Mouse (Mus musculus): ENCODE data around the gene Hyal2.

Gene Hyal2

DNA sequence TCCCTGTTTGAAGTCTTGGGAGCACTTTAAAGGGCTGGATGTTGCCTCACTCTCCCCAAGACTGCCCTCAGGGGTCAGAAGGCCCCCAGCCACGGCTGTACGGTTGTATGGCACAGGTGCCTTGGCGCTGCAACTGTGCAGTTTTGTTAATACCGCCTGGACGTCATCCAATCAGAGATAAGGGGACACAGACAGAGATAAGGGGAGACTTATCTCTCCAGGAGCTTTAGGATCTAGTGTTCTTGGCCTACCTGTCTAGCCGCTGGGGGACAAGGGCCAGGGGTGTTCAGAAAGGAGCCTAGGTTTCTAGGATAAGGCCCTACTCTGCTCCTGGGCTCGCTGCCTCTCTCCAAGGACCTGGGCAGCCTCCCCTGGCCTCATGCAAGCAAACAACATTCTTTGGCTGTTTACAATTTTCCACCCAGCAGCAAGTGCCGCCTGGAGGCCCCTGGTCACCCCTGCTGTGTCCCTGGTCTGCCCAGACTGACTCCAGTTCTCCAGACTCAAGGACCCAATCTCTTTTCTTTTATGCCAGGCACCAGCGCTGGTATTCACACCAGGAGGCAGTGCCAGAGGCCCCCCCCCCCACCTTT is 40.0 kb downstream of the Hyal2 start:
- CTCF ChIA-PET: interaction anchor here (0.5 to 0.7 kb wide), 3 partner anchors 8 to 16 kb away, joined by 3 to 4 read pairs (median 3); no protein-coding TSS in a partner anchor

DNA sequence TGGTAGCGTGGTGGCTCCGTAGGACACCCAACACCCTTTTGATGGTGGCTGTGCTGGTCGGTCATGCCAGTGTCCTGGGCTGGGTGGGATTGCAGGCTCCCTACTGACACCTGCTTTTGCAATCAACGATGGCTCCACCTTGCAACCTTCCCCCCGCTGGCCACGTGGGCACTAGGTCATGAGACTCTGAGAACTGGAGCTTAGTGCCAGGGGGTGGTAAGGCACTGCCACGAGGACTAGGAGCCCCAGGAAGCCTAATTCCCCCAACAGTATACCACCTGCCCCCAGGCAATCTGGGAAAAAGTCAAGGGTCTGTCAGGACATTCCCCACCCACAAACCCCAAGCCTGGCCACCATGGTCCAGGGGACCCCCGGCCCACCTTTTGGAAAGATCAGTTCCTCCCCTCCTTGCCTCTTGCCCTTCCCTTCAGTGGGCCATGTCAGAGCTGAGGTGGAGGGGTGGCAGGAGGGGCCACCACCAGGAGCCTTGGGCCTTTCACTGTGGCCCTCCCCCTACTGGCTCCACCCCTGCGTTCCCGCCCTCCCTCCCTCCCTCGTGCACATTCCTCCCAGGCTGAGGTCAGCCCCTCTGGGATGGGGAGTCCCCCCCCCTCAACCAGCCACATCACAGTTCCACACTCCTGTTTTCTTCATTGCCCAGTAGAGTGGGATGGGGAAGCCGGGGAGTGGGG is 41.1 kb downstream of the Hyal2 start, which contains the start of gene Sema3b:
Sema3b (minus strand) TSS at position 489 of the 692 bp plus-strand sequence.
- CTCF ChIA-PET: interaction anchor here (0.7 kb wide), 2 partner anchors 9 to 17 kb away, joined by 3 to 4 read pairs; no protein-coding TSS in a partner anchor

DNA sequence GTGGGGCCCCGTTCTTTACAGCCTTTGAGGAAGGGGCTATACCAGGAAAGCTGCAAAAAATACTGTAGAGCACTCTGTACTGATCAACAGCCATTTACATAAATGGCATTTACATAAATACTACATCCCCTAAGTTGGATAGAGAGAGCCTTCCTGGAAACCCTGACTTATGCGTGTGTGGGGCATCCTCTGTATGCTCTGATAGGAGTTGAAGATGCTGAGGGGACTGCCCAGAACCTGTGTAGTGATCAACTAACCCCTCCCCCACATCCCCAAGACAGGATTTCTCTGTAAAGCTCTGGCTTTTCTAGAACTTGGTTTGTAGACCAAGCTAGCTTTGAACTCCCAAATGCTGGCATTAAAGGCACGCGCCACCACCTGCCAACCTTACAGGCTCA is 41.7 kb downstream of the Hyal2 start:
- CTCF ChIA-PET: interaction anchor here (0.8 to 1.2 kb wide), 2 partner anchors 17 to 36 kb away, joined by 3 to 14 read pairs; no protein-coding TSS in a partner anchor

DNA sequence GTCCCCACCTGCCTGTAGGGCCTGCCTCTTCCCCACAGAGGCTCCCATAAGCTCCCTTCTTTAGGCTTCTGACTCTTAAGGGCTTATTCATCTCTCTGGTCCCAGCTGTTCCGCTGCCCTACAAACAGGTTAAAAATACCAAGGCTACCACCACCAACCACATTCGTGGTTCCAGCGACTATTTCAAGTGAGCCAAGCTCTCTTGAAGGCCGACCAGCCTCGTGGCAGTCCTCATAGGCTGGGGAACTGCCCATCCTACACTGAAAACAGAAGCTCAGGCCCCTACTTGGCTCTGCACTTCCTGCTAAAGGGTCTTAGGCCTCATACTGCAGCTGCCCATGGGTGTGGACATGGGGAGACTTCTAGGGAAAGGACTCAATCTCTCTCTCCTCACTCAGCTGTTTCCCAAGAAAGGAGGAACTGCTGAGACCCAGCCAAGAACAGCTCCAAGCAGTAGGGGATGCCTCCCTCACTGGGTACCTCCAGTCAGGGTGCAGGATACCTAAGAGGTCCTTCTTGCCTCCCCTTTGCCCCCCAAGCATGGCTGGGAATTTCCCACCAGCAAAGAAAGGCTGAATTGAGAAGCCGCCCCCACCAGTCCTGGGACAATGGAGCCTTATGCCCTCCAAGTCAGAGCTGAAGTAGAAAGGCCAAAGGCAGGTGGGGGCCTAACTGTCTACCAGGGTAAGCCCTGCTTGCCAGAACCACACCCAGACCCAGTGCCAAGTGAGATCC is 43.9 kb downstream of the Hyal2 start:
- CTCF ChIA-PET: interaction anchor here (0.7 to 1.8 kb wide), 4 partner anchors 9 to 66 kb away, joined by 3 to 7 read pairs (median 3); no protein-coding TSS in a partner anchor

DNA sequence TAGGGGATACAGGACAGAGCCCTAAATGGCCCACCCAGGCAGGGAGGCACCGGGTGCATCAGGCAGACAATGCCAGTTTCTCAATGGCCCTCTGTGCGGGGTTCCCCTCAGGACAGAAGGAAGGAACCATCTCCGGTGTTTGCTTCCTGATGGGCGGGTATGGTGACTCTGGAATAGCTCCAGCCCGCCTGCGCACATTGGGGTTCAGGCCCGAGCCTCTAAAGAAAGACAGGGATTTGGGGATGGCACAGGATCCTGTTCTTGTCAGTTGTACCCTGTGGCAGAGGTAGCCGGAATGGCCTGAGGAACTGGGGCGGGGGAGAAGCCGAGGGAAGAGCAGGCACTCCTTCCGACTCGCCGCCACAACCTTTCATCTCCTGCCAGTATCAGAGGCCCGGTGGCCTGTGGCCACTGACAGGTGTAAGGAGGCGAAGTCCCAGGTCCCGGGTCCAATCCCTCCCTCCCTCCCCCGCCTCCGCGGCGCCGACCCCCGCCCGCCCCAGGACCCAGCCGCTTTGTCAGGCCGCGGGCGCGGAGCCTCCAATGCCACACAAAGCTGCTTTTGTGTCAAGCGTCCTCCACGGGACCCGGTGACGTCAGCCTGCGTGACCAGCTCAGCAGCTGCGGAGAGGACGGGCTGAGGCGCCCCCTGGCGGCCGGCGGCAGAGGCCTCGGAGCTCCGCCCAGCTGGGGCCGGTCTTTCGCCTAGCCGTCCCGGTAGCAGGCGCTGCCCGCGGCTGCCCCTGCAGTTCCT is 44.6 kb downstream of the Hyal2 start:
- CTCF ChIA-PET: interaction anchor here (0.7 to 1.8 kb wide), 4 partner anchors 10 to 65 kb away, joined by 3 to 7 read pairs (median 3); no protein-coding TSS in a partner anchor

DNA sequence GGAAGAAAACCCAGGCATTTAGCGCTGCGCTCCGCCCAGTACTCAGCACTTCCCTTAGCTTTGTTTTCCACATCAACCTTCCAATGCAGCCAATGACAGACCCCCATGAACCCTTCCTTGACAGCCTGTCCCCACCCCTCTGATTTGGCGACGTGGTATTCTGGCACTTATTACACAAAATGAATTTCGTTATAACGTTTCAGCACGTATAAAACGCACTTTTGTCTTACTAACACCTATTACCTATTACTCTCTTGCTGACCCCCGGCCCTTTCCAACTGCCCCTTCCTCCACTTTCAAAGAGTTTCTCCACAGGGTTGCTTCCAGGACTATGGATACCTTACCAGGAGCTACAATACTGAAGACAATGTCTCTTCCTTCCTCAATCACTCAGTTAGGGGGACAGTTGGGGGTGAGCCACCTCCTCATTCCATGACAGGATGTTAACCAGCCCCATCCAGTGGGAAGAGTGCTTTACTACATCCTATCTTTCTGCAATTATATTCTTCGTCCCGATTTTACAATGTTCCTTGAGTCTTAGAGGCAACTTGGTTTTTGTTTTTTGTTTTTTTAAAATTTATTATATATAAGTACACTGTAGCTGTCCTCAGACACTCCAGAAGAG is 45.3 kb downstream of the Hyal2 start:
- CTCF ChIA-PET: interaction anchor here (1.8 kb wide), 1 partner anchor 11 kb away, joined by 7 read pairs; no protein-coding TSS in a partner anchor

DNA sequence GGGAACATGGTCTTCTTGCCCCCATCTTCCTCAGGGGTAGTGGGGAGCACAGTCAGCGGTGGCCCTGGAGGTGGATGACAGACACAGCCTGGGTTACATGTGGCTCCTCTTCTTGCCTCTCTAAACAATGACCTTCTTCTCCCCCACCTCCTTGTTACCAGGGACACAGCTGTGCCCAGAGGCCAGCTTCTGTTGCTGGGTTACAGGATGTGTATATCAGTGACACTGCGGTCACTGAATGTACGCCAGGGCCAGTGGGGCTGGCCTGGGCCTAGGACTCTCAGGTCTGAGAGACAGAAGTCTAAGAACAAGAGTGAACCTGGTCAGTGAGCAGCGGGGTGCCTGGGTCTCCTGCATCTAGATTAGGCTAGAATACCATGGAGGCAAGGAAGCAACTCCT is 47.3 kb downstream of the Hyal2 start:
- CTCF ChIA-PET: no interaction called here

DNA sequence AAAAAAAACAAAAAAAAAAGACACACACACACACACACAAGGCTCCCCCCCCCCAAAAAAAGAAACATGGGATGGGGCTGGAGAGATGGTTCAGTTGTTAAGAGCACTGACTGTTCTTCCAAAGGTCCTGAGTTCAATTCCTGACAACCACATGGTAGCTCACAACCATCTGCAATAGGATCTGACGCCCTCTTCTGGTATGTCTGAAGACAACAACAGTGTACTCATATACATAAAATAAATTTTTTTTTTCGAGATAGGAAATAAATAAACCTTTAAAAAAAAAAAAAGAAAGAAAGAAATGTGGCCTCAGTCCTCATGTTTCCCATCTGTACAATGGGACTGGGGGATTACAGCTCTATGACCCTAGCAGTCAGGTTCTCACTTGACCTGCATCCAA is 49.7 kb downstream of the Hyal2 start:
- CTCF ChIA-PET: interaction anchor here (0.7 to 1.0 kb wide), 3 partner anchors 9 to 107 kb away, joined by 4 to 11 read pairs (median 5); no protein-coding TSS in a partner anchor

DNA sequence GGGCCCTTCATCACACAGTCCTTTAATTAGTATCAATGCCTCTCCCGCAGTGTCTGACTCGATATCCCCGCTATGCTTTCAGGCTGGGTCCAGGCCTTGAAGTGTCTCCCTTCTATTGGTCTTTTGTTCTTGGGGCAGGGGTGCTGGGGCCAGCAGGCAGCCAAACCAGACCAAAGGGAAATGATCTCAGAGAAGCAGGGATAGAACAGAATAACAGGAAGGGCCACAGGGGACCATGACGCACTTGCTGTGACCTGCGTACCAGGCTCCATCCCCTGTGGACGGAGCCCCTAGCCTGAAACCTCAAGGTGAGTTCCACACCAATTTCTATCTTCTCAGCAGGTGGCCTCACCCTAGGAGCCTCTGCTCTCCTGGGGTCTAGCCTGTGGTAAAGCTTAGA is 50.4 kb downstream of the Hyal2 start:
- CTCF ChIA-PET: interaction anchor here (0.7 kb wide), 2 partner anchors 8 to 107 kb away, joined by 4 to 11 read pairs; no protein-coding TSS in a partner anchor

DNA sequence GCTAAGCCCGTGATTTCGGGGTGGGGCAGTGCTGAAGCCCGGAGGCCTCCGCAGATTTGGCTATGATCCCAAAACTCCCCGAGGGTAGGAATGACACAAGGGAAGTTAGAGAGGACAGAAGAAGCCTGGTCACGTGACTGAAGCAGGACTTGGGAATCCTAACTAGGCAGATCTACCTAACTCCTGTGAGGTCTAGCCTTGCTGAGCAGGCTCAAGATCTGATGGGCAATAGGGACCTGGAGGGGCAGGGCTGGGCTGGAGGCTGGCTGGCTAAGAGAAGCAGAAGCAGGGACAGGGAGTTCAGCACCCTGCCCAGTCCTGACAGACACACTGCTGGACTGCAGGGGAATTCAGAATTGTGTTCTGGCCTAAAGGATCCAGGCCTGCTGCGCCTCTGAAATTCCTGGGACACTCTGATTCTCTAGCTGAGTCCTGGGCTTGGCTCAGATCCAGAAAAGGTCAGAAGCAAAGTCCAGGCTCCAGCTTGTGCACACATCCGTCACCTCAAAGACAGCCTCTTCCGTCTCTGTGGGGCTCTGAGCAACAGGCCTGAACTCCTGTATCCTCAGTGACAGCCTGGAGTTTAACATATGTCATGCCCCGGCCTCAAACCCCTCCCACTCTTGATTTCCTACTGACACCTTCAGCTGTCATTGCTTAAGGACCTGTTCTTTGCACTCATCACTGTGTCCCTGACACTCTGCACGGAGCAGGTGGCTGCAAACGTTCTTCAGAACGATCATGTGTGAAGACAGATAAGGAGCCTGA is 51.2 kb downstream of the Hyal2 start:
- CTCF ChIA-PET: interaction anchor here (0.8 kb wide), 1 partner anchor 14 kb away, joined by 3 read pairs; no protein-coding TSS in a partner anchor

DNA sequence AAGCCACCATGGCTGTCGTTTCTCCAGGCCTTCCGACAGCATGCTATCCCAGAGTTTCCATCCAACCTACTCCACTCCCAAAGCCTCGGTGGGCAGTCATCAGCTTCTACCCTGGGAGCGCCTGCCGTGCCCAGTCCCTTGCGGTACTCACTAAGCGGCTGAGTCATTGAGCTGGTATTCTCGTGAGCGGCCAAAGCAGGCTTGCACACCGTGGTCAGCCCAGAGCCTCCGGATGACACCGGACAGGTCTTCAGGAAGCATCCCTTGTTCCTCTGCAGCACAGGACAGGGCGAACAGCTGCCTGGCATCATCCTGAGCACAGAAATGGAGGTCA is 51.8 kb downstream of the Hyal2 start:
- CTCF ChIA-PET: interaction anchor here (0.8 kb wide), 1 partner anchor 13 kb away, joined by 3 read pairs; no protein-coding TSS in a partner anchor

DNA sequence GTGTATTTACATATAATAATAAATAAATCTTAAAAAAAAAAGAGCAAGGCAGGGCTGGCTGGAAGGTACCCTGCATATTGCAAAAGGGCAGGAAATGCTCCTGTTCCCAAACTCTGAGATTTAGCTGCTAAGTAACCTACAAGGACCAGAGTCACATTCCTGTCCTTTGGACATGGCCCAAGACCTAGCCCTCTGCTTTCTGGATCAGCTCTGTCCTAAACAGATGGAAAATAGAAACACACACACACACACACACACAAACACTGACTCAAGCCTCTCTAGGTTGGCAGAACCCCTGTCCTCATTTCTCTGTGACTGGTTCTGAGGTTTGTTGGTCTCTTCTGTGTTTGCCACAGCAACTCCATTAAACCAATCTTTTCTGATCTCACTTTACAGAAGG is 53.2 kb downstream of the Hyal2 start:
- CTCF ChIA-PET: interaction anchor here (0.9 kb wide), 1 partner anchor 18 kb away, joined by 4 read pairs; no protein-coding TSS in a partner anchor
